Mouse (Mus musculus) intestine, embryonic 14.5 days (tissue): ENCODE results near the gene Smarcd3. TPM values are rescaled to one million over a fixed set of nuclear protein-coding genes. Genes with fewer than 3 reads are reported as not detected.

Experiments used
- ATAC-seq: fragments of 200-750 bp; cut with Nextera tagmentation; replicated peaks from 2 replicates; pipeline ENCODE4 v1.8.0; 2017; ENCODE audit warnings: low read depth, moderate number of reproducible peaks, moderate TSS enrichment, moderate library complexity; ENCODE audit not compliant: low FRiP score, low TSS enrichment
- DNase-seq: peaks from one replicate; pipeline ENCODE4 v3.0.0-alpha.2; 2018; ENCODE audit warnings: low spot score
- H3K27ac ChIP-seq: fragments of 300-500 bp; sonication (generic); 2 replicates; pipeline ENCODE4 v1.5.1; 2014; ENCODE audit warnings: low read depth, mild to moderate bottlenecking, control low read depth
- H3K27me3 ChIP-seq: fragments of 300-500 bp; sonication (generic); replicated peaks from 2 replicates; pipeline ENCODE4 v1.6.1; 2014; ENCODE audit warnings: low read length, control low read depth; ENCODE audit not compliant: control insufficient read depth, insufficient read depth
- H3K36me3 ChIP-seq: fragments of 300-500 bp; sonication (generic); 2 replicates; pipeline ENCODE4 v1.6.1; 2014; ENCODE audit warnings: low read length, control low read depth; ENCODE audit not compliant: control insufficient read depth, insufficient read depth
- H3K4me1 ChIP-seq: fragments of 300-500 bp; sonication (generic); replicated peaks from 2 replicates; pipeline ENCODE4 v1.6.1; 2014; ENCODE audit warnings: low read length, control low read depth, mixed read lengths; ENCODE audit not compliant: control insufficient read depth, insufficient read depth
- H3K4me2 ChIP-seq: fragments of 300-500 bp; sonication (generic); 2 replicates; pipeline ENCODE4 v1.6.1; 2014; ENCODE audit warnings: low read length
- H3K4me3 ChIP-seq: fragments of 300-500 bp; sonication (generic); 2 replicates; pipeline ENCODE4 v1.5.1; 2014; ENCODE audit warnings: low read depth, low read length, control low read depth, mixed read lengths
- H3K9ac ChIP-seq: fragments of 300-500 bp; sonication (generic); 2 replicates; pipeline ENCODE4 v1.6.1; 2014; ENCODE audit warnings: mild to moderate bottlenecking, low read length
- H3K9me3 ChIP-seq: fragments of 300-500 bp; sonication (generic); 2 replicates; pipeline ENCODE4 v1.6.1; 2016; ENCODE audit warnings: low read length, control low read depth; ENCODE audit not compliant: control insufficient read depth
- WGBS: fragments of 180-500 bp; shearing (Covaris S2); extraction: QIAGEN DNeasy Blood & Tissue Kit; methylation state at CpG from one replicate; pipeline ENCODE4 v1.1.7; 2014; 5-methylcytosine and 5-hydroxymethylcytosine counted together
- polyA plus RNA-seq: library from polyadenylated mRNA; unstranded; fragments of >200 nt; fragmentation: Nextera tagmentation; extraction: Ambion mirVana; gene quantifications from 2 replicates; pipeline ENCODE4 v1.2.1, GENCODE M21; 2014

Smarcd3 gene
- polyA plus RNA-seq, 1 experiment from 2014 or later, result 27.5 TPM

DNA sequence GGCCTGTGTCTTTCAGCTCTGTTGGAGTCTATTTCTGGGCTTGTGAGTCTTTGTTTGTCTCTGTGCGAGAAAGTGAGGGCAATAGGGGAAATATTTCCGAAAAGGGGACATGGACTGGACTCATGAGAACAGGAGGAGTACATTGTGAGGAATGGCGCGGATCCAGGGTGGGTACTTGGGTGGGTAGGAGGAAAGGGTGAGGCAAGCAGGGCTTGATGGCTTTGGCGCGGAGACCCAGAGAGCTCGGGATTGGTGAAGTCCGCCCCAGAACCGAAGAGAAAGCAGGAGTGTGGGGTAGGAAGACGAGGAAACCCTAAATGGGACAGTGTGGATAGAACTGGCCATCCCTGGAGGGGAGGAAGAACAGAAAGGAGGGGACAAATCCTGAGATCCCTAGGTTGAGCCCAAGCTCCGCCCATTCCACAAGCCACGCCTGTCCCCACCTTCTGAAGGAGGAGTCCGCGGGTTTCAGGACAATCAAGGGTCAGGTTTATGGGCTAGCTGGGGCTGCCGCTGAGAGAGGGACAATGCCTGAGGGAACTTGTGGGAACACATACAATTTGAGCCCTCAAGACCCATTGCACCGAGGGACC, 21.4 kb downstream of the Smarcd3 start:
- H3K27ac ChIP-seq, result peak overlapping the region; percentile 99
- H3K4me3 ChIP-seq, result peak overlapping the region; percentile 65
- WGBS, result 2% methylated on average over 16 of the region's 16 CpGs
- peak overlapping the region; percentile 74 for H3K4me2 ChIP-seq
- H3K9ac ChIP-seq, result peak overlapping the region; percentile 89
- H3K4me1 ChIP-seq, result peaks cover 56% of the 10 kb centered on the region
- ATAC-seq (peak; percentile 61), DNase-seq (peak; percentile 88)
- H3K9me3 ChIP-seq, result no peaks in the 10 kb centered on the region
- H3K36me3 ChIP-seq, result no peaks in the 10 kb centered on the region
- 0 out of 2 replicates have a peak, but pooled peaks cover 7% of the 10 kb centered on the region for H3K27me3 ChIP-seq

DNA sequence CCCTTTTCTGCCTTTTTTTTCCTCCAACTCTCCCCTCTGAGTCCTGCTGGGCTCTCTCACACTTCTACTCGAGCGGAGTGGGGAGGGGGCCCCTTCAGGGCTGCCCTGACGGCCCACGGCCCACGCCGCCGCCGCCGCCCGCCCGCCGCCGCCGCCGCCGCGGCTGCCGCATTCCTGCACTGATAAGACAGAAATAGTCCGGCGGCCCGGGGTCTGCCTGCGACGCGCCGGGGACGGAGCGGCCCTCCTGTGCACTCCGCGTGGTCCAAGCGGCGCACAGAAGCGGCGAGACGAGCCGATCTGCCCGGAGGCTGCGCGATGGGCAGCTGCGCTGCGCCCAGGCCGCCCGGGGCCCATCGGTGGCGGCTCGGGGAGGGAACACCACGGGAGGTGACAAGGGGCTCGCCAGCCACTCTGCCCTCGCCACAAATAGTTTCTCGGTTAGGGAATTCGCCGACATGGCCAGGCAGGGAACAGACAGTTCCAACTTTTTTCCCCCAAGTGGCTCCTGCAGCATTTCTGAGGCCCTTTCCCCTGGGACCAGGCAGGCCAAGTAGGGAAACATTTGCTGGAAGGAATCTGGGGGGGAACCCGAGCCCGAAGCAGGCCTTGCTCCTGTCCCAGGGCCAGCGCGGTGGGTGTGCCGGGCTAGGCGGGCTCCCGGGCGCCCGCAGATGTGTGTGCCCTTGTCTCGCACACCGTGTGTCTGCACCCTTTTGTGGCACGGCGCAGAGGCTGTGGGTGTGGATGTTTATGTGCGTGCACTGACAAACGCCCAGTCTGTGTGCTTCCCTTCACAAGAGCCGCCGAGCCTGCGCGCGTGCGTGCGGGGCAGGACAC, 22.1 kb downstream of the Smarcd3 start:
- H3K27me3 ChIP-seq, result 0 out of 2 replicates have a peak, but pooled peaks cover 8% of the 10 kb centered on the region
- peak overlapping the region; percentile 65 for H3K4me3 ChIP-seq
- ATAC-seq (peak; percentile 54), DNase-seq (peak; percentile 90)
- peak overlapping the region; percentile 89 for H3K9ac ChIP-seq
- H3K27ac ChIP-seq, result peak overlapping the region; percentile 99
- WGBS, result under 1% methylated on average over 73 of the region's 73 CpGs
- H3K4me2 ChIP-seq, result peak overlapping the region; percentile 74
- H3K36me3 ChIP-seq, result no peaks in the 10 kb centered on the region
- H3K9me3 ChIP-seq, result no peaks in the 10 kb centered on the region
- H3K4me1 ChIP-seq, result peaks cover 58% of the 10 kb centered on the region

DNA sequence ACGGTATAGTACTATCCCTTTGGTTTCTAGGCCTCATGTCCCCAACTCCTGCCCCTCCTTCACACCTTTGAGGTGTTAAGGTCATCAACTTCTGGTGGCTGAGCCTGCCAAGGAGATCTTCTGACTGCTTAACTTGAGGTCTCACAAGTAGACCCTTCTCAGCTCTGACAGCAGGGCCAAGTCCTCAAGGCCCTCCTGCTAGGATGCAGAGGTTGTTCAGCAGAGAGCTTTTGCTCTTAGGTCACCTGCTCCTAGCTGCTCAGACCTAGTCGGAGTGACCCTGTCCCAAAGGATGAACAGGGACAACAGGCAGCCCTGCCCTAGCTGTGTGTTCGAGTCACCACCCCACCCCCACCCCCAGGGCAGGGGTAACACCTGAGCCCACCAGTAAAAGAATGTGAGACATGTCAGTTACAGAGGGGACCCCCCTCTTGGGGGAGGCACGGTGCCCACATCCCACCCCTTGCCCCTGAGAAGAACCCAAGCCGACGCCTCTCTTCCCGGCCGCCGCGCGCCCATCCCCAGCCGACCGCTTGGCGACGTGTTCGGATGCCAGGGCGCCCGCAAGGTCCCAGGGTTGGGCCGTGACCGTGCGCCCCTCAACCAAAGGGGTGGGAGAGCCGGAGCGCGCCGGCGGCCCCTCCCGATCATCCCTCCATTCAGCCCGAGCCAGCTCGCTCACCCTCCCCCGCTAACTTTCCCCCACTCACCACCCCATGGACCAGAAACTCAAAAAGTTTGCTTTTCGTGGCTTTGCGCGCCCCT, 23.0 kb downstream of the Smarcd3 start:
- H3K36me3 ChIP-seq, result no peaks in the 10 kb centered on the region
- peak overlapping the region; percentile 74 for H3K4me2 ChIP-seq
- H3K27me3 ChIP-seq, result 0 out of 2 replicates have a peak, but pooled peaks cover 8% of the 10 kb centered on the region
- H3K4me3 ChIP-seq, result peak overlapping the region; percentile 65
- DNase-seq (no peak), ATAC-seq (0 out of 2 replicates have a peak, but pooled peaks have one; percentile 14)
- H3K4me1 ChIP-seq, result peaks cover 53% of the 10 kb centered on the region
- 1% methylated on average over 33 of the region's 33 CpGs for WGBS
- peak overlapping the region; percentile 99 for H3K27ac ChIP-seq
- H3K9ac ChIP-seq, result peak overlapping the region; percentile 89
- no peaks in the 10 kb centered on the region for H3K9me3 ChIP-seq

DNA sequence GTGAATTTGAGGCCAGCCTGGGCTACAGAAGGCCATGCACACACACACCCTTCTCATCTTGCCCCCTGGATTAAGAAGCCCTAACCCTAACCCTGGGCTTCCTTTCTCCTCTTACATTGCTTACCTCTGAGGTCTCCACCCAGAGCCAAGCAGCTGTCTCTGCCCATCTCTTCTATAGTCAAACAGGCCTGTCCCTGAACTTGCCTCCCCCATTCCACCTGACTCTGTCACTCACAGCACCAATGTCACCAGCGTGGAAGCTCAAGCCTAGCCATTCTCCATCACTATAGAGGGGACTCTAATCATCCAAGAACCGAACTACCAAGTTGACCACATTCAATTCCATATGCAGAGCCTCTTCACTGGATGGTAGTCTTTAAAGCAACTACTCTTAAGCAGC, 24.0 kb downstream of the Smarcd3 start:
- no peak overlapping the region for H3K9ac ChIP-seq
- 0 out of 2 replicates have a peak, but pooled peaks cover 8% of the 10 kb centered on the region for H3K27me3 ChIP-seq
- peak overlapping the region; percentile 74 for H3K4me2 ChIP-seq
- no peak for ATAC-seq
- H3K36me3 ChIP-seq, result peaks cover 1% of the 10 kb centered on the region; the same call in 1 of the 2 replicates
- peaks cover 43% of the 10 kb centered on the region for H3K4me1 ChIP-seq
- H3K4me3 ChIP-seq, result no peak overlapping the region
- WGBS, result 70% methylated on average over 2 of the region's 2 CpGs
- DNase-seq, result no peak
- H3K27ac ChIP-seq, result no peak overlapping the region
- no peaks in the 10 kb centered on the region for H3K9me3 ChIP-seq

DNA sequence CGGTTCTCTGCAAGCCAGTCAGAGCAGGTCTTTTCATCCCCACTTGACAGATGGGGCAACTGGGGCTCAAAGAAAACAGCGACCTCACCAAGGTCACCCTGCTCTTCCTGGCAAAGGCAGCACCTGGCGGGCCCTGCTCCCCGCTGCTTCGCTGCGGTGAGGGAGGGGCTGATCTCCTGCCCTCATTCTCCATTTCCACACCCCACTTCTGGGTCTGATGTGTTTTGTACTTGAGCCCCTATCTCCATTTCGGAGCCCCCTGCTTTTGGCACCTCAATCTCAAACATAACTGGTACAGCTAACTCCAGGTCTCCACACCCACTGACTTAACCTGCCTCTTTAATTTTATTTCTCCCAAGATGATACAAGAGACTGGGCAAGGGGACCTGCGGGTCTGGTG, 25.1 kb downstream of the Smarcd3 start:
- Histone ChIP-seq H3K4me2 (peak overlapping the region; percentile 78), H3K9me3 (no peaks in the 10 kb centered on the region), H3K4me3 (peak overlapping the region; percentile 38), H3K9ac (peak overlapping the region; percentile 44; the same call in 1 of the 2 replicates), H3K27me3 (0 out of 2 replicates have a peak, but pooled peaks cover 8% of the 10 kb centered on the region), H3K4me1 (peaks cover 40% of the 10 kb centered on the region), H3K36me3 (peaks cover 12% of the 10 kb centered on the region), H3K27ac (no peak overlapping the region)
- ATAC-seq (no peak), DNase-seq (no peak)
- WGBS, result 22% methylated on average over 8 of the region's 8 CpGs

DNA sequence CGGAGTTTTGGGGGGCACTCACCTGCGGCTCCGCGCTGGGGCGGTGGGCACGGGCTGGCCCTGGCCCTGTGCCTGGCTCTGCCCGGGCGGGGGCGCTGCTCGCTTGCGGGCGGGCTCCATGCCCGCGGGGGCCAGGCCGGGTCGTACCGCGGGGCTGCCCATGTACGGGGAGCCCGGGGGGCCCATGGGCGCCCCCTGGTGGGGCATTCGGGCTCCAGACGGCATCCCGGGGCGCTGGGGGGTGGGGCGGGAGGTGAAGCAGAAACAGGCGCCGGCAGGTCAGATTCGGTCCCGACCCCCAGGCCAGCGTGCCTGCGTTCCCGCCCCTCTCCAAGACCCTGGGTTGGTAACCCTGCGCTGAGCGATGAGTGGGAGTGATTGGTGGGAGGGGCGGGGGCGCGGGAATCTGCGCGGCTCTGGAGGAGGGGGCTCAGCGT, 25.6 kb downstream of the Smarcd3 start:
- Histone ChIP-seq H3K27me3 (0 out of 2 replicates have a peak, but pooled peaks cover 8% of the 10 kb centered on the region), H3K4me1 (peaks cover 34% of the 10 kb centered on the region), H3K9me3 (no peaks in the 10 kb centered on the region), H3K9ac (peak overlapping the region; percentile 44), H3K27ac (no peak overlapping the region), H3K4me2 (peak overlapping the region; percentile 78), H3K4me3 (peak overlapping the region; percentile 38), H3K36me3 (peaks cover 18% of the 10 kb centered on the region)
- ATAC-seq, result no peak
- 1% methylated on average over 40 of the region's 41 CpGs for WGBS
- peak; percentile 84 for DNase-seq

DNA sequence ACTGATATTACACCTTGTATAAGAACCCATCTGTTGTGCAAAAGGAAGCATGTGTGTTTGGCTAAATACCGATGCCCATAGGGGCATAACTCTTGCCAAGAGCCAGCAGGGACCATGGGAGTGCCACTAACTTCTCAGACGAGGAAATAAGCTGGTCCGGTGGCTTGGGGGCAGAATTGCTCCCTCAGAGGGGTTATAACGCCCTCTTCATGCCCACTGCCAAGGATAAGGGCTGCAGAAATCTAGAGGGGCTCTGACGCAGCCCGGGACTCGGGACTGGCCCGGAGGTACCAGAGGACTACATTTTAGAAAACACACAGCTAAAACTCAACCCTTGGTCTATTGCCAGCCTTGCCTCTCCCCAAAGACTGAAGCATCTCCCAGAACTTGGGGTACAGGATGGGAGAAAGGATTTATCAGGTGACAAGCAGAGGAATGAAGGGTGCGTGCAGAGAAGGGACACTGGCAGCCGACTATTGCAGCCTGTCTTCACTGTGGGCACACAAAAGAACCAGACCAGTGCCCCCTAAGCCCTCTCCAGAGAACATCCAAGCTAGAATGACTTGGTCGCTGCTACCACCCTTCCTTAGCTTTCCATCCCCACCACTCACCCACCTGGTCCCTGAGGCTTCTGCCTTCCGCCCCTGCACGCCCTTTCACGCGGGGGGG, 26.2 kb downstream of the Smarcd3 start:
- Histone ChIP-seq H3K9me3 (no peaks in the 10 kb centered on the region), H3K27me3 (0 out of 2 replicates have a peak, but pooled peaks cover 8% of the 10 kb centered on the region), H3K4me1 (peaks cover 29% of the 10 kb centered on the region), H3K36me3 (peaks cover 23% of the 10 kb centered on the region), H3K27ac (no peak overlapping the region), H3K9ac (peak overlapping the region; percentile 44), H3K4me3 (peak overlapping the region; percentile 38), H3K4me2 (peak overlapping the region; percentile 78)
- ATAC-seq (no peak), DNase-seq (no peak)
- 31% methylated on average over 15 of the region's 15 CpGs for WGBS
